Mouse (Mus musculus) intestine, embryonic 16.5 days (tissue): ENCODE measurements around the gene Hdac1. TPM values are rescaled to one million over a fixed set of nuclear protein-coding genes. Genes with fewer than 3 reads are reported as not detected.

ENCODE experiments used
- ATAC-seq: fragments of 200-750 bp; cut with Nextera tagmentation; 2 replicates; pipeline ENCODE4 v1.8.0; 2017; ENCODE audit warnings: moderate TSS enrichment, moderate library complexity
- H3K27ac ChIP-seq: fragments of 300-500 bp; sonication (generic); 2 replicates; pipeline ENCODE4 v1.5.1; 2014; ENCODE audit warnings: mild to moderate bottlenecking, low read length
- H3K27me3 ChIP-seq: fragments of 300-500 bp; sonication (generic); replicated peaks from 2 replicates; pipeline ENCODE4 v1.6.1; 2014; ENCODE audit warnings: low read length, control low read depth, mixed read lengths; ENCODE audit not compliant: control insufficient read depth, insufficient read depth
- H3K36me3 ChIP-seq: fragments of 300-500 bp; sonication (generic); 2 replicates; pipeline ENCODE4 v1.6.1; 2014; ENCODE audit warnings: low read length, control low read depth; ENCODE audit not compliant: control insufficient read depth, insufficient read depth
- H3K4me1 ChIP-seq: fragments of 300-500 bp; sonication (generic); 2 replicates; pipeline ENCODE4 v1.6.1; 2014; ENCODE audit warnings: low read length, control low read depth, mixed read lengths; ENCODE audit not compliant: control insufficient read depth, insufficient read depth
- H3K4me2 ChIP-seq: fragments of 300-500 bp; sonication (generic); 2 replicates; pipeline ENCODE4 v1.6.1; 2014; ENCODE audit warnings: low read depth, low read length, control low read depth
- H3K4me3 ChIP-seq: fragments of 300-500 bp; sonication (generic); 2 replicates; pipeline ENCODE4 v1.5.1; 2014; ENCODE audit warnings: mild to moderate bottlenecking, low read length
- H3K9ac ChIP-seq: fragments of 300-500 bp; sonication (generic); 2 replicates; pipeline ENCODE4 v1.6.1; 2014; ENCODE audit warnings: low read depth, low read length
- H3K9me3 ChIP-seq: fragments of 300-500 bp; sonication (generic); 2 replicates; pipeline ENCODE4 v1.6.1; 2016; ENCODE audit warnings: low read length, control low read depth; ENCODE audit not compliant: control insufficient read depth
- WGBS: fragments of 180-500 bp; shearing (Covaris S2); extraction: QIAGEN DNeasy Blood & Tissue Kit; methylation state at CpG from one replicate; pipeline ENCODE4 v1.1.7; 2014; 5-methylcytosine and 5-hydroxymethylcytosine counted together
- microRNA-seq: library from miRNA; unstranded; fragments of <30 nt; microRNA quantifications from one replicate; pipeline ENCODE4, GENCODE M21; 2016
- polyA plus RNA-seq: library from polyadenylated mRNA; unstranded; fragments of >200 nt; fragmentation: Nextera tagmentation; extraction: Ambion mirVana; gene quantifications from 2 replicates; pipeline ENCODE4 v1.2.1, GENCODE M21; 2015

The Hdac1 gene
- polyA plus RNA-seq, 1 experiment from 2014 or later: 207 TPM

DNA sequence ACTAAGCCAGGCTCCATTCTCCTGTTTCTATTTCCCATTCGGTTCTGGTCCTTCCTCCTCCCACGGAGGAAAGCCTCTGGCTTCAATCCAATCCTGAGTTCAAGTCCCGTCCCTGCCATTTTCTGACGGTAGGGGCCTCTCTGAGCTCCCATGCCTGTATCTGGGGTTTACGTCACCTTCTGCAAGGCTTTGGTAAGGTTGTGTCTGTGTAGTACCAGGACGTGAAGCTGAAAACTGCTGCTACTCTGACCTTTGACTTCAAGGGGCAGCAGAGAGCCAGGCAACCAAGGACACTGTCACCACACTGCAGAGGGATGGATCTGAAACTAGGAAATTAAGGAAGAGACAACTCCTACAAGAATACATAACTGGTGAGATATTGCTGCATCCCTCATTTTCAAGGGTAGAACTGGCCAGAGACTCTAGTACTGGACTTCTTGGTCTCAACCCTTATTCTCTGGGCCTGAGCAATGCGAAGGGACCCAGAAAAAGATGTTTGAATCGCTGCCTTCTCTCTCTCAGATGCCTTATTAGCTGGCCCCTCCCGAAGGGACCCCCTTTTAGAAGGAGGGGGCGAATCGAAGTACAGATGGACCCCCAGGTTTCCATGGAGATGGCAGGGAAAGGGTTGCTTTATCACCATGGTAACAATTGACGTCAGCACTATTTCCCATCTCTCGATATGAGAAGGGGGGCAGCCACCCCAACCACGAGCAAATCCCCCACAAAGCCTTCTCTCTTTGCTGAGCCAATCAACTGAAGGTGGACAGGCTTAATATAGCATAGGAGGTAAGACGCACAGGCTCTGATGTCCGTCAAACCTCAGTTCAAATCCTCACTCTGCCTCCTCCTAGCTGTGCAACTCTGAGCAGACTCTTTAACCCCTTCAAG lies 46.6 kb downstream of the Hdac1 start:
- no peaks in the 10 kb centered on the region for H3K36me3 ChIP-seq
- peak overlapping the region; percentile 16; the same call in 1 of the 2 replicates for H3K27ac ChIP-seq
- no peak overlapping the region for H3K4me3 ChIP-seq
- peaks cover 7% of the 10 kb centered on the region; the same call in 1 of the 2 replicates for H3K27me3 ChIP-seq
- no peaks in the 10 kb centered on the region for H3K9me3 ChIP-seq
- 34% methylated on average over 16 of the region's 16 CpGs for WGBS
- no peak overlapping the region for H3K9ac ChIP-seq
- H3K4me2 ChIP-seq: no peak overlapping the region
- H3K4me1 ChIP-seq: peaks cover 22% of the 10 kb centered on the region
- ATAC-seq: no peak

DNA sequence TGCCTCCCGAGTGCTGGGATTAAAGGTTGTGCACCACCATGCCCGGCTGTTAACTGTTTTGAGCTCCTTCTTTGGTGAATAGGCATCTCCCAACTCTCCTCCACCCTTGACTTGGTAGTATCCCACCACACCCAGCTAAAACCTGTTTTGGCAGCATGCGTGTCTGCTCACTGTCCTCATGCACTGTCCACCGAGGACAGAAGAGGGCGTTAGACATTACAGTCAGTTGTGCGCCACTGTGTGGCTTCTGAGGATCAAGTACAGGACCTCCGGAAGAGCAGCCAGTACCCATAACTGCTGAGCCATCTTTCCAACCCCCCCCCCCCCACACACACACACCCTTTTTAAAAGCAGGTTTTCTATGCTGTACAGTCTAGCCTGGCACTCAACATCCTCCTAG lies 47.8 kb downstream of the Hdac1 start:
- H3K9me3 ChIP-seq: no peaks in the 10 kb centered on the region

DNA sequence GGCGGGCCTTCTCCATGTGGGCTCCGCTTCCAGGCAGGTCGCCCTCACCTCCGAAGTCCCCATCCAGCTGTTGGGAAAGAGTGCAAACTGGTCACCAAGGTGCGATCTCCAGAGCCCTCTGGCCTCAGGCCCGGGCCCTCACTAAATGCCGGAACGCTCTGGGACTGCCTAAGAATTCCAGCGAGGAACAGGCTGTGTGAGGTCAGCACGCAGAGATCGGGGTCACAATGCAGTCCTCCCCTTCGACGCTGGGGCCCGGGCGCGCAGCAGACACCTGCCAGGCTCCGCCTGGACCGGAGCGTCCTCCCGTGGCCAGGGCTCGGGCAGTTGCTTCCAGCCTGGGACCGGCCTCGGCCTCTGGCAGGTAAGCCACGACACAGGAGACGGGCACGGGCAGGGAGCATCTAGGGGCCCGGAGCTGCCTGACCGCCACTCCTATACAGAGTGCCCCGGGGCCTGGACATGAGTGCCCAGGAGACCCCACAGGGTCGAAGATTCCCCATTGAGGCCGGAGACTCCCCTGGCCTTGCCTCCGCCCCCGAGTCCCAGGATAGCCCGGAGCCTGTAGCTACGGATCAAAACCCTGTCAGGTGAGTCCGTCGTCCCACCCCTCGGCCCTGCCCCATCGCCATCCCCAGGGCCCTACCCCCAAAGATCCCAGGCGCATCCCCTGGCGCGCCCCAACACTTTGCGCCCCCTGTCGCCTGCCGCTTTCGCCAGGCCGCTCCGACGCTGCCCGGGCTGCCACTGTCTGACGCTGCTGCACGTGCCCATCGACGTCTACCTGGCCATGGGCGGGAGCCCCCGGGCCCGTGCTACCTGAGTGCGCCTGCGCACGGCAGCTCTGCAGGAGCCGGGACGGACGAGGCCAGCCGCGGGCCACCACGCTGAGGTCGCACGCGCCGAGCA lies 51.3 kb downstream of the Hdac1 start, which contains the start of the genes Tssk3 and Fam229a:
Tssk3 (minus strand) TSS at position 51 of the 909 bp plus-strand sequence.
Fam229a (plus strand) TSS at position 219 of the 909 bp plus-strand sequence.
- ATAC-seq: peak; percentile 52
- Histone ChIP-seq H3K27me3 (peaks cover 7% of the 10 kb centered on the region; the same call in 1 of the 2 replicates), H3K9me3 (no peaks in the 10 kb centered on the region), H3K27ac (no peak within 1 kb of the TSS), H3K9ac (peak within 1 kb of the TSS; percentile 56), H3K4me1 (peaks cover 10% of the 10 kb centered on the region), H3K36me3 (peaks cover 9% of the 10 kb centered on the region), H3K4me2 (peak within 1 kb of the TSS; percentile 63), H3K4me3 (peak within 1 kb of the TSS; percentile 42)
- 5% methylated on average over 70 of the region's 70 CpGs for WGBS

More for the DNA sequence above, 47.8 kb downstream of the Hdac1 start:
- Histone ChIP-seq H3K9ac (no peak overlapping the region), H3K36me3 (no peaks in the 10 kb centered on the region), H3K4me3 (no peak overlapping the region), H3K27me3 (peaks cover 7% of the 10 kb centered on the region; the same call in 1 of the 2 replicates), H3K4me1 (peaks cover 15% of the 10 kb centered on the region), H3K27ac (no peak overlapping the region), H3K4me2 (no peak overlapping the region)
- WGBS: 71% methylated on average over 6 of the region's 7 CpGs
- no peak for ATAC-seq

DNA sequence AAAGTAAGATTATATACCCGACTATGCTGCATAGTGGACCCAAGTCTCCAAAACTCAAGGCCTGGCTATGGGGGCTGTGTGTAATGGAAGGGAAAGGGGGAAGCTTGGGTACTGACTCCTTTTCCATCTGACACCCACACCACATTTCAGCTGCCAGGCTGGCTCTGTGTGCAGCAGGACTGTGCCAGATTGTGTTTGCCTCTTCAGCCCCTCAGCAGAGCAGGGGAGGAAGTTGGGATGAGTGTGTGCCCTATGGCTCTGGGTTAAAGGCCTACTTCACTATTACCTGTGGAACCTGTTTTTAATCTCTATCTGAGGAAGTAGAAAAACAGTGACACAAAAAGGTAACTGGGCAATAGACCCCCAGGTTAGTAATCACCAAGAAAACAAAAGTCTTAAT lies 61.4 kb downstream of the Hdac1 start:
- H3K27ac ChIP-seq: no peak overlapping the region
- H3K36me3 ChIP-seq: peaks cover 14% of the 10 kb centered on the region; the same call in 1 of the 2 replicates
- H3K4me2 ChIP-seq: no peak overlapping the region
- H3K27me3 ChIP-seq: no peaks in the 10 kb centered on the region
- no peaks in the 10 kb centered on the region for H3K9me3 ChIP-seq
- 0 out of 2 replicates have a peak, but pooled peaks have one; percentile 26 for ATAC-seq
- H3K4me1 ChIP-seq: no peaks in the 10 kb centered on the region; the same call in 1 of the 2 replicates
- no peak overlapping the region for H3K4me3 ChIP-seq
- WGBS: 90% methylated on average over 1 of the region's 1 CpGs
- no peak overlapping the region for H3K9ac ChIP-seq

DNA sequence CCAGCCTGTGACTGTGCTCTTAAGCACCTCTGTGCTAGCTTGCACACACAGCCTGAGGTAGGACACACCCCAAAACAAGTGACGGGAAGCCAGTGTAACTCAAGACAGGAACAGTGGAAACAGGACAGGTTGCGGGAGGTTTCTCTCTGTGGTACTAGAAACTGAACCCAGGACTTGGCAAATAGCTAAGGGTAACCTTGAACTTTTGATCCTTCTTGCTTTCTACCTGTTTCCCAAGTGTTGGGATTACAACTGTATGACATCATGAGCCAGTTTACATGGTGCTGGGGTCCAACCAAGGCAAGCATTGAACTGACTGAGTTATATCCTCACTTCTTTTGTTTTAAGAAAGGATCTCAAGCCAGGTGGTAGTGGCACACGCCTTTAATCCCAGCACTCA lies 62.6 kb downstream of the Hdac1 start:
- WGBS: 87% methylated on average over 3 of the region's 3 CpGs
- H3K27ac ChIP-seq: no peak overlapping the region
- no peak overlapping the region for H3K4me3 ChIP-seq
- no peak for ATAC-seq
- H3K36me3 ChIP-seq: peaks cover 8% of the 10 kb centered on the region
- no peaks in the 10 kb centered on the region for H3K27me3 ChIP-seq
- H3K4me2 ChIP-seq: no peak overlapping the region
- no peak overlapping the region for H3K9ac ChIP-seq
- no peaks in the 10 kb centered on the region for H3K9me3 ChIP-seq
- no peaks in the 10 kb centered on the region; the same call in 1 of the 2 replicates for H3K4me1 ChIP-seq

- no peak for ATAC-seq
- H3K27me3 ChIP-seq: no peaks in the 10 kb centered on the region
- H3K27ac ChIP-seq: no peak overlapping the region
- no peak overlapping the region for H3K4me3 ChIP-seq
- no peaks in the 10 kb centered on the region for H3K9me3 ChIP-seq
- H3K36me3 ChIP-seq: peaks cover 31% of the 10 kb centered on the region
- 92% methylated on average over 11 of the region's 11 CpGs for WGBS
- H3K4me1 ChIP-seq: no peaks in the 10 kb centered on the region; the same call in 1 of the 2 replicates
- no peak overlapping the region for H3K9ac ChIP-seq
- no peak overlapping the region for H3K4me2 ChIP-seq
Measured at GRCm38 (mm10) chr4:129476047-129476446, 66.5 kb downstream of the Hdac1 start.

Small RNA genes within 50 kb of the gene (microRNA-seq; reads per million reads assigned to microRNA genes)
- gene Mir8119: not detected

Other genes with a start within 250 kb of the Hdac1 start
- 271 and 297 TPM in 2 replicates for gene Rbbp4, start 207.3 kb downstream of the Hdac1 start, polyA plus RNA-seq
- gene Zbtb8os, start 207.0 kb downstream of the Hdac1 start, polyA plus RNA-seq: 64.2 and 66.9 TPM in 2 replicates
- gene Zbtb8a, start 164.6 kb downstream of the Hdac1 start, polyA plus RNA-seq: 13.6 and 14.0 TPM in 2 replicates
- gene Zbtb8b, start 101.9 kb downstream of the Hdac1 start, polyA plus RNA-seq: 1.1 and 1.2 TPM in 2 replicates
- 24.5 and 24.7 TPM in 2 replicates for gene Bsdc1, start 81.1 kb downstream of the Hdac1 start, polyA plus RNA-seq
- gene Tssk3, start 51.7 kb downstream of the Hdac1 start, polyA plus RNA-seq: not detected in 2 replicates
- gene Fam229a, start 51.5 kb downstream of the Hdac1 start, polyA plus RNA-seq: not detected in 2 replicates
- gene Marcksl1, start 29.1 kb downstream of the Hdac1 start, polyA plus RNA-seq: 289 and 312 TPM in 2 replicates
- 6.1 and 7.9 TPM in 2 replicates for gene Lck, start 30.9 kb upstream of the Hdac1 start, polyA plus RNA-seq
- 2.3 and 2.4 TPM in 2 replicates for gene Fam167b, start 35.8 kb upstream of the Hdac1 start, polyA plus RNA-seq
- gene Eif3i, start 57.9 kb upstream of the Hdac1 start, polyA plus RNA-seq: 255 and 274 TPM in 2 replicates
- 180 and 186 TPM in 2 replicates for gene Tmem234, start 58.0 kb upstream of the Hdac1 start, polyA plus RNA-seq
- gene Dcdc2b, start 71.5 kb upstream of the Hdac1 start, polyA plus RNA-seq: 1.6 and 1.7 TPM in 2 replicates
- 24.3 and 31.2 TPM in 2 replicates for gene Iqcc, start 76.4 kb upstream of the Hdac1 start, polyA plus RNA-seq
- gene Ccdc28b, start 81.2 kb upstream of the Hdac1 start, polyA plus RNA-seq: 42.7 and 44.6 TPM in 2 replicates
- gene Txlna, start 98.4 kb upstream of the Hdac1 start, polyA plus RNA-seq: 54.9 and 55.7 TPM in 2 replicates
- gene Kpna6, start 130.1 kb upstream of the Hdac1 start, polyA plus RNA-seq: 14.4 and 15.2 TPM in 2 replicates
- gene Tmem39b, start 154.1 kb upstream of the Hdac1 start, polyA plus RNA-seq: 9.2 and 10.6 TPM in 2 replicates
- gene Khdrbs1, start 199.6 kb upstream of the Hdac1 start, polyA plus RNA-seq: 62.2 and 62.6 TPM in 2 replicates